Mouse (Mus musculus) spleen, adult 2 months (tissue): ENCODE measurements around the gene Ykt6.

Experiments
- CTCF ChIP-seq: fragments of 200-500 bp; IDR thresholded peaks from 2 replicates; pipeline ENCODE4 v1.5.1; 2011; ENCODE audit warnings: mild to moderate bottlenecking, inconsistent platforms; ENCODE audit not compliant: insufficient read depth, insufficient read length, insufficient replicate concordance; ENCODE audit errors: extremely low read depth
- POLR2A ChIP-seq: fragments of 200-500 bp; IDR thresholded peaks from 2 replicates; pipeline ENCODE4 v1.6.1; 2011; ENCODE audit warnings: low read depth, low read length, inconsistent platforms

DNA sequence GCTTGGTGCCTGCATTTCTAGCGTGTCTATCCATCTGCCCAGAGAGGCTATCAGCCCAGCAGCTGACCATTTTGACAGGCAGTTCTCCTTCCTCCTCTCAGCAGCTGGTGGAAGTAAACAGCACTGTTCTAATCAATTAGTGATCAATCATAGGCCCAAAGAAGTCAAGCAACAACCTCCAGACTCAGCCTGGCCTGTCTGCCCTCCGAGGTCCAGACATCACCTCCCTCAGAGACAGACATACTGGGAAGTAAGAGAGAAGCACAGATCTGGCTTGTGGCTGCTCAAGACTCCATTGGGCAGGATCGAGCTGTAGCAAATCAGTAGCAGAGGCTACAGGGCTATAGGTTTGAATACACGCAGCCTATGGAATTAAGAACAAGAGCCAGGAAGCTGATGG, 7.7 kb upstream of the Ykt6 start:
- TF ChIP-seq CTCF (no peak), POLR2A (no peak)
